Mouse (Mus musculus) embryonic facial prominence, embryonic 14.5 days (tissue): ENCODE measurements around the gene Tspoap1. TPM values are rescaled to one million over a fixed set of nuclear protein-coding genes. Genes with fewer than 3 reads are reported as not detected.

Experiments used
- ATAC-seq: fragments of 200-750 bp; cut with Nextera tagmentation; 2 replicates; pipeline ENCODE4 v1.8.0; 2017; ENCODE audit warnings: low read depth, moderate number of reproducible peaks, moderate TSS enrichment
- DNase-seq: peaks from one replicate; pipeline ENCODE4 v3.0.0-alpha.2; 2015; ENCODE audit warnings: low spot score
- H3K27ac ChIP-seq: fragments of 300-500 bp; sonication (generic); replicated peaks from 2 replicates; pipeline ENCODE4 v1.5.1; 2014; ENCODE audit warnings: low read depth, mild to moderate bottlenecking, low read length, moderate library complexity
- H3K27me3 ChIP-seq: fragments of 300-500 bp; sonication (generic); replicated peaks from 2 replicates; pipeline ENCODE4 v1.6.1; 2014; ENCODE audit warnings: low read length; ENCODE audit not compliant: control insufficient read depth, insufficient read depth
- H3K36me3 ChIP-seq: fragments of 300-500 bp; sonication (generic); 2 replicates; pipeline ENCODE4 v1.6.1; 2014; ENCODE audit warnings: low read length, mixed read lengths; ENCODE audit not compliant: control insufficient read depth, insufficient read depth
- H3K4me1 ChIP-seq: fragments of 300-500 bp; sonication (generic); 2 replicates; pipeline ENCODE4 v1.6.1; 2014; ENCODE audit warnings: antibody characterized with exemption, low read length; ENCODE audit not compliant: control insufficient read depth, insufficient read depth
- H3K4me2 ChIP-seq: fragments of 300-500 bp; sonication (generic); 2 replicates; pipeline ENCODE4 v1.6.1; 2014; ENCODE audit warnings: low read depth, mild to moderate bottlenecking, low read length, moderate library complexity, mixed read lengths
- H3K4me3 ChIP-seq: fragments of 300-500 bp; sonication (generic); 2 replicates; pipeline ENCODE4 v1.5.1; 2014; ENCODE audit warnings: low read depth, mild to moderate bottlenecking, low read length
- H3K9ac ChIP-seq: fragments of 300-500 bp; sonication (generic); 2 replicates; pipeline ENCODE4 v1.6.1; 2014; ENCODE audit warnings: low read depth, mild to moderate bottlenecking, low read length, moderate library complexity, mixed read lengths
- H3K9me3 ChIP-seq: fragments of 300-500 bp; sonication (generic); 2 replicates; pipeline ENCODE4 v1.6.1; 2016; ENCODE audit warnings: low read length; ENCODE audit not compliant: control insufficient read depth
- WGBS: fragments of 180-500 bp; shearing (Covaris S2); extraction: QIAGEN DNeasy Blood & Tissue Kit; methylation state at CpG from one replicate; pipeline ENCODE4 v1.1.7; 2014; 5-methylcytosine and 5-hydroxymethylcytosine counted together
- polyA plus RNA-seq: library from polyadenylated mRNA; unstranded; fragments of >200 nt; fragmentation: Nextera tagmentation; extraction: Ambion mirVana; gene quantifications from 2 replicates; pipeline ENCODE4 v1.2.1, GENCODE M21; 2014

The Tspoap1 gene
- polyA plus RNA-seq, 1 experiment from 2014 or later: 1.9 TPM

- Histone ChIP-seq H3K27ac (peak overlapping the region; percentile 75), H3K27me3 (no peaks in the 10 kb centered on the region), H3K36me3 (no peaks in the 10 kb centered on the region), H3K4me1 (peaks cover 14% of the 10 kb centered on the region), H3K4me3 (no peak overlapping the region), H3K4me2 (peak overlapping the region; percentile 16; the same call in 1 of the 2 replicates), H3K9me3 (no peaks in the 10 kb centered on the region), H3K9ac (no peak overlapping the region)
- DNase-seq (peak; percentile 89), ATAC-seq (peak; percentile 94)
- WGBS: 21% methylated on average over 6 of the region's 6 CpGs
Measured at GRCm38 (mm10) chr11:87725964-87726562, 34.3 kb upstream of the Tspoap1 start.

DNA sequence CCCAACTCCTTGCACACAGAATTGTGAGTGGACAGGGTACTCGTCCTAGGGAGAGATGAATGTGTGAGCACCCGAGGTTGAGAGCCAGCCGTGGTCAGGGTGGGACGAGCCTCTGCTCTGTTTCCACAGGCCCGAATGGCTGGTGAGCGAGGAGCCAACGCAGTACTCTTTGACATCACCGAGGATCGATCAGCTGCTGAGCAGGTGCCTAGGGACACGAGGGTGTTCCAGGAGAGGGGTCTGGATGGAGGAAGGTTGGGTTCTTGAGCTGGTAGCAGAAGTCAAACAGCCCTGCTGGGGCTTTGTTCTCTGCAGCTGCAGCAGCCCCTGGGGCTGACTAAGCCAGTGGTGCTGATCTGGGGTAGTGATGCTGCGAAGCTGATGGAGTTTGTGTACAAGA, 33.3 kb upstream of the Tspoap1 start:
- Histone ChIP-seq H3K4me3 (no peak overlapping the region), H3K27ac (peak overlapping the region; percentile 75), H3K4me2 (no peak overlapping the region), H3K27me3 (no peaks in the 10 kb centered on the region), H3K9me3 (no peaks in the 10 kb centered on the region), H3K36me3 (no peaks in the 10 kb centered on the region), H3K9ac (0 out of 2 replicates have a peak overlapping the region, but pooled peaks have one; percentile 19), H3K4me1 (peaks cover 14% of the 10 kb centered on the region)
- no peak for ATAC-seq
- no peak for DNase-seq
- 54% methylated on average over 11 of the region's 11 CpGs for whole genome bisulfite sequencing

DNA sequence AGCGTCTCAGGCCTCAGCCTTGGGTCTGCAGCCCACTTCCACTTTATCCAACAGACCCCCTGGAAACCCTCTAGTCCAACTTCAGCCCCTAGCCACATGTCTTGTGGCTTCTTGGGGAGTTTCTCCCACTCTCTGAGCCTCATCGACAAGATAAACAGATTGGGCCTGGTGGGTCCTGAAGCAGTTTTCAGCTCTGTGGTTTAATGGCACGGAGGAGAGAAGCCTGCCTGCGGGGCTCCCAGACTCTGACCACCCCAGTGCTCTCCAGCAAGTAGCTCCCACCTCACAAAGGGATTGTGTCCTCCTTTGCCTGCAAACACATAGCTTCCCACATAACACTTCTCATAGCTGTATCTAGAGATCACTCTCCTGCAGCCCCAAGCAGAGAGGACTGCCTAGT, 32.9 kb upstream of the Tspoap1 start:
- WGBS: 67% methylated on average over 4 of the region's 4 CpGs
- peaks cover 14% of the 10 kb centered on the region for H3K4me1 ChIP-seq
- DNase-seq (no peak), ATAC-seq (no peak)
- no peaks in the 10 kb centered on the region for H3K27me3 ChIP-seq
- no peak overlapping the region for H3K27ac ChIP-seq
- H3K4me3 ChIP-seq: no peak overlapping the region
- no peaks in the 10 kb centered on the region for H3K9me3 ChIP-seq
- no peak overlapping the region for H3K4me2 ChIP-seq
- no peak overlapping the region for H3K9ac ChIP-seq
- no peaks in the 10 kb centered on the region for H3K36me3 ChIP-seq

GRCm38 (mm10) chr11:87728850-87729592, 31.3 kb upstream of the Tspoap1 start:
- WGBS: 61% methylated on average over 17 of the region's 18 CpGs
- no peak overlapping the region for H3K4me2 ChIP-seq
- H3K36me3 ChIP-seq: no peaks in the 10 kb centered on the region

GRCm38 (mm10) chr11:87729593-87730185, 30.7 kb upstream of the Tspoap1 start:
- Histone ChIP-seq H3K4me3 (no peak overlapping the region), H3K27me3 (no peaks in the 10 kb centered on the region), H3K9ac (no peak overlapping the region), H3K36me3 (no peaks in the 10 kb centered on the region), H3K27ac (no peak overlapping the region), H3K4me1 (peaks cover 14% of the 10 kb centered on the region), H3K4me2 (no peak overlapping the region), H3K9me3 (no peaks in the 10 kb centered on the region)
- DNase-seq (no peak), ATAC-seq (no peak)
- 80% methylated on average over 13 of the region's 13 CpGs for WGBS

More at GRCm38 (mm10) chr11:87728850-87729592, 31.3 kb upstream of the Tspoap1 start:
- DNase-seq (no peak), ATAC-seq (no peak)
- Histone ChIP-seq H3K4me3 (no peak overlapping the region), H3K27ac (no peak overlapping the region), H3K4me1 (peaks cover 14% of the 10 kb centered on the region), H3K27me3 (no peaks in the 10 kb centered on the region), H3K9me3 (no peaks in the 10 kb centered on the region), H3K9ac (no peak overlapping the region)

- Histone ChIP-seq H3K4me3 (no peak overlapping the region), H3K36me3 (no peaks in the 10 kb centered on the region), H3K4me2 (no peak overlapping the region), H3K9ac (no peak overlapping the region), H3K27me3 (no peaks in the 10 kb centered on the region), H3K4me1 (peaks cover 10% of the 10 kb centered on the region), H3K27ac (no peak overlapping the region), H3K9me3 (no peaks in the 10 kb centered on the region)
- DNase-seq (no peak), ATAC-seq (no peak)
- WGBS: 68% methylated on average over 10 of the region's 10 CpGs
Measured at GRCm38 (mm10) chr11:87730652-87731310, 29.6 kb upstream of the Tspoap1 start.

GRCm38 (mm10) chr11:87734346-87734745, 26.0 kb upstream of the Tspoap1 start:
- H3K36me3 ChIP-seq: 0 out of 2 replicates have a peak, but pooled peaks cover 4% of the 10 kb centered on the region
- WGBS: 40% methylated on average over 5 of the region's 5 CpGs
- no peaks in the 10 kb centered on the region for H3K27me3 ChIP-seq
- H3K27ac ChIP-seq: no peak overlapping the region
- 0 out of 2 replicates have a peak overlapping the region, but pooled peaks have one; percentile 38 for H3K9ac ChIP-seq
- peak overlapping the region; percentile 41; the same call in 1 of the 2 replicates for H3K4me2 ChIP-seq
- no peak overlapping the region for H3K4me3 ChIP-seq
- ATAC-seq (no peak), DNase-seq (no peak)
- H3K9me3 ChIP-seq: no peaks in the 10 kb centered on the region
- H3K4me1 ChIP-seq: peaks cover 9% of the 10 kb centered on the region; the same call in 1 of the 2 replicates

- peaks cover 9% of the 10 kb centered on the region; the same call in 1 of the 2 replicates for H3K4me1 ChIP-seq
- H3K27me3 ChIP-seq: no peaks in the 10 kb centered on the region
- ATAC-seq (no peak), DNase-seq (no peak)
- peaks cover 15% of the 10 kb centered on the region for H3K36me3 ChIP-seq
- no peak overlapping the region for H3K4me2 ChIP-seq
- H3K27ac ChIP-seq: no peak overlapping the region
- WGBS: 81% methylated on average over 6 of the region's 6 CpGs
- H3K4me3 ChIP-seq: no peak overlapping the region
- no peaks in the 10 kb centered on the region for H3K9me3 ChIP-seq
- no peak overlapping the region for H3K9ac ChIP-seq
Measured at GRCm38 (mm10) chr11:87735691-87736090, 24.6 kb upstream of the Tspoap1 start.
